Mouse (Mus musculus) gastrocnemius, adult 18-20 months (tissue): ENCODE results near the gene Tpcn1. TPM values are rescaled to one million over a fixed set of nuclear protein-coding genes. Genes with fewer than 3 reads are reported as not detected.
"Not testable (repeated sequence)": the region's sequence is repeated elsewhere in the genome, so short reads cannot be mapped to it uniquely, and the experiment has no call there.

Source experiments
- DNase-seq: peaks from one replicate; pipeline ENCODE4 v3.0.0; 2021; ENCODE audit warnings: low spot score
- total RNA-seq, 2 experiments: library from RNA; stranded (reverse); gene quantifications; 2 replicates each; pipeline ENCODE4 v1.2.3; 2021

Tpcn1 gene
- total RNA-seq, 2 experiments from 2014 or later, result 38.9 to 42.9 TPM

- DNase-seq, result no peak
These were observed 75.4 kb downstream of the Tpcn1 start for GRCm38 (mm10) chr5:120512911-120513555.

GRCm38 (mm10) chr5:120511643-120512220, 76.7 kb downstream of the Tpcn1 start:
- DNase-seq, result peak; percentile 59

- DNase-seq, result peak; percentile 98
These were observed 77.4 kb downstream of the Tpcn1 start, which contains the start of gene Slc8b1 for GRCm38 (mm10) chr5:120510982-120511642. Gene Slc8b1 (plus strand): TSS chr5:120511168.

GRCm38 (mm10) chr5:120507311-120507710, 81.2 kb downstream of the Tpcn1 start:
- no peak for DNase-seq

- DNase-seq, result no peak
These were observed 82.0 kb downstream of the Tpcn1 start for GRCm38 (mm10) chr5:120506490-120506889.

GRCm38 (mm10) chr5:120505781-120506180, 82.7 kb downstream of the Tpcn1 start:
- no peak for DNase-seq

- DNase-seq, result peak; percentile 90
These were observed 83.1 kb downstream of the Tpcn1 start for GRCm38 (mm10) chr5:120505368-120505767.

- DNase-seq, result peak; percentile 79
These were observed 85.2 kb downstream of the Tpcn1 start, which contains the start of gene Plbd2 for GRCm38 (mm10) chr5:120503144-120503795. Gene Plbd2 (minus strand): TSS chr5:120503625.

GRCm38 (mm10) chr5:120502675-120503143, 85.8 kb downstream of the Tpcn1 start:
- no peak for DNase-seq

- no peak for DNase-seq
These were observed 86.3 kb downstream of the Tpcn1 start for GRCm38 (mm10) chr5:120502147-120502621.

- not testable (repeated sequence) for DNase-seq
These were observed 87.9 kb downstream of the Tpcn1 start for GRCm38 (mm10) chr5:120500609-120501008.

- DNase-seq, result no peak
These were observed 89.3 kb downstream of the Tpcn1 start for GRCm38 (mm10) chr5:120499202-120499601.

- DNase-seq, result no peak
These were observed 91.4 kb downstream of the Tpcn1 start for GRCm38 (mm10) chr5:120497071-120497470.

- DNase-seq, result no peak
These were observed 92.7 kb downstream of the Tpcn1 start for GRCm38 (mm10) chr5:120495703-120496226.

GRCm38 (mm10) chr5:120495064-120495702, 93.3 kb downstream of the Tpcn1 start:
- DNase-seq, result peak; percentile 40

- DNase-seq, result no peak
These were observed 94.5 kb downstream of the Tpcn1 start for GRCm38 (mm10) chr5:120493873-120494395.

GRCm38 (mm10) chr5:120493440-120493839, 95.0 kb downstream of the Tpcn1 start:
- no peak for DNase-seq

- DNase-seq, result no peak
These were observed 96.0 kb downstream of the Tpcn1 start for GRCm38 (mm10) chr5:120492437-120492836.

GRCm38 (mm10) chr5:120490679-120491192, 97.7 kb downstream of the Tpcn1 start:
- DNase-seq, result peak; percentile 59

- DNase-seq, result no peak
These were observed 100.6 kb downstream of the Tpcn1 start for GRCm38 (mm10) chr5:120487844-120488243.
